Mouse (Mus musculus): ENCODE results near the gene Zcrb1.

DNA sequence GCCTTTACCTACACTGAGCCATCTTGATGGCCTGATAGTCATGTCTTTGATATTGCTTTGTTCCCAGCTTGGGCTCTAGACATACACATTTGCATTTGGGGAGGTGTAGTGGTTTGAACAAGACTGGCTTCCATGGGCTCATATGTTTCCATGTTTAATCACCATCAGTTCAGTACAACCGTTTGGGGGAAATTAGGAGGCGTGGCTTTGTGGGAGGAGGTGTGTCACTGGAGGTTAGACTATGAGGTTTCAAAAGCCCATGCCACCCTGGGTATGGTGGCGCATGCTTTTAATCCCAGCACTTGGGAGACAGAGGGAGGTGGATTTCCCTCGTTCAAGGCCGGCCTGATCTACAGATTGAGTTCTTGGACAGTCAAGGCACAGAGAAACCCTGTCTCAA lies 22.4 kb downstream of the Zcrb1 start:
- no peak for TF ChIP-seq POLR2A (IDR thresholded peaks at IDR 0.05; ENCODE audit: extremely low read depth, insufficient read depth, low read length)
- no peak for TF ChIP-seq CTCF (IDR thresholded peaks at IDR 0.05; ENCODE audit: low read depth, low read length)
